Mouse (Mus musculus): ENCODE data around the gene Nkrf.

The Nkrf gene

DNA sequence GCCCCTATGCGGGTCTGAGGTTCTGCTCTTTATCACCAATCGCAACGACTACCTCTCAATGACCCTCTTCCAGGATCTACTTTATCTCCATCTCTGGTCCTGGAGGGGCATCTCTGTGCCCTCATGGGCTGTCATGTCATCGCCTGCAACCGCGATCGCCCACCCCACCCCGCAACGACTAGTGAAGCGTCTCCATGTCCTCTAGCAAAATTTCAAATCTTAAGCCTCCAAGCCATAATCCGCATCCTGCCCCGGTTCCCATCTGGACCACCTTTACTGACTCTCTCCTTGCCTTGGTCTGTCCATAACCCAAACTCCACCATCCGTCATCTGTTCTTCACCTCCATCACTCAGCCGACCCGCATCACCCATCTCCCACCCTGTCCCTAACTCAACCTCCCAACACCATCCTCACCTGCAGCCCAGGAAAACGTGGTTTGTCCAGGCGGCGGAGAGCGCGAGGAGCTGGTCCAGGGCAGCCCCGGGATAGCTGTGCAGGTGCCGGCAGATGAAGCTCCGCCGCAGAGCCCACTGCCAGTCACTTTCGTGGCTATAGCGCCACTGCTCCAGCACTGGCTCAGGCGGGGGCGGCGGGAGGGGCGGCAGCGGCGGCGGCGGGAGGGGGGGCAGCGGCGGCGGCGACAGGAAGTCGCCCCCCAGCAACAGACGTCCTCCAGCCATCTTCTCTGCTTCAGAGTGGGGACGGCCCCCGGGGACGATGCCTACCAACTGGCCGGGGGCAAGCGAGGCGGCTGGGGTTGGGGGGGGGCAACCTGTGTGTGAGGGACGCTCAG is at the start of gene Nkrf:
Nkrf (minus strand) TSS at position 579 of the 794 bp plus-strand sequence.
- peak; percentile 24 for DNase-seq (ENCODE audit: low read depth, low spot score)

DNA sequence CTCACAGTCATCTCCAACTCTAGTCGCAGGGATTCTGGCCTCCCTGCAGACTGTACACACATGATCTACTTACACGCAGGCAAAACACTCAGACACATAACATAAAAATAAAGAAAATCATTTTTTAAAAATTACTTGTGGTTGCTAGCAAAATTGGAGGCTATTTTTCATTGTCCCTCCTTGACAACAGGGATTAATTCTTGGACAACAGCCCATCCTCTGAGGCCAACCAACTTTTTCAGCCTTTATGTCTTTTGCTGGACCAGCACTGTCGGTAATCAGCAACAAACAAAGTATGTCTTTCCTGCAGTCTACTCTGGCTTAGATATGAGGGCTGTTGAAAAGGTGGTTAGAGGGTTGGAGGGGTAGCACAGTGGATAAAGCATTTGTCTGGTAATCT is 38.4 kb upstream of the Nkrf start:
- peak; percentile 56 for DNase-seq (ENCODE audit: low read depth, low spot score)

DNA sequence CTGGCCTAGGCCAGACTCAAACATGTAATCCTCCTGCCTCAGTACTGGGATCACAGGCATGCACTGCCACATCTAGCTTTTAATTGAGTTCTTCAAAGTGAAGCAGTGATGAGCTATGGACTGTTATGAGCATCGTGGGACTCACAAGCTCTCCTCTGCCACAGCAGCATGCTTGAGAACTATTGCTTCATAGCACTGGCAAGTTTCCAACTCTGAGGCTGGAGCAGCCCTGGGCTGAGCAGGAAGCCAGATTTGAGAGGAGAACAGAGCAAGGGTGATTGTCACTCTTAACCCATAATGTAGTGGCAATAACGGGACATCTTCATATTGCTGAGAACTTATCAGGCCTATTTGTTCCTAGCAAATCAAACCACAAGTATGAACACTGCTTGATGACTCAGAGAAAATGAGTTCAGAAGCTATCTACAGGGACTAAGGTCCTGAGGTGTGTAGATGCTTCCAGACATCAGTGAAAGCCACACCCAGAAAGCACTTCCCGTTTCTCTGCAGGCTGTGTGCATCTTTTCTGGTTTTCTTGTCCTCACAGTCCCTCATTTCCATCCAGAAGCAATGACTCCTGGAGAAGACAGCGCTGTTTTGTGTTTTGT is 37.2 kb upstream of the Nkrf start:
- DNase-seq (ENCODE audit: low read depth, low spot score): peak; percentile 88

DNA sequence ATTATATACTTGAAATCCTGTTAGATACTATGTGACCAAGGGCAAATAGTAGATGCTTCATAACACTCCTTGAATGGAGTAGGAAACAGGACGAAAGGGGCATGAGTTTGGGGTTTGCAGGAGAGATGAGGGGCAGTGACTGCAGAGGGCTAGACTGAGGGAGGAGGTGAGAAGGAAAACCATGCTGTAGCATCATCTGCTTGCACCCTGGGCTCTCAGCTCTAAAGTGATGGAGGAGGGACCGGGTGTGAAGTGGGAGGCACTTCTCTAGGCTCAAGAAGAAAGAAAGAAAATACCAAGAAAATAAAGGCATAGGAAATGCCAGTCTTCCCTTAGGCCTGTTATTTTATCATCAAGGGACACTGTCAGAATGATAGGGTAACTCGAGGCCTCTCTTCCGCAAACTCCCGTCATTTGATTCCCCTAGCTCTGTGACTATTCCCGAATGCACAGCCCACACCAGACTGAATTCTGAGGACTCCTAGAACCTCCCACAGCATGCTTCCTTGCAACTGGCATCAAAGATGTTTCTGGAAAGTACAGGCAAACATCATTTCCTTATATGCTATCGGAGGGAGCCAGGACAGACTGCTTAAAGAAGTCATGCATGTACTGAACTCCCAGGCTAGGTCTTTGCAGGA is 32.7 kb upstream of the Nkrf start:
- no peak for DNase-seq (ENCODE audit: low read depth, low spot score)

DNA sequence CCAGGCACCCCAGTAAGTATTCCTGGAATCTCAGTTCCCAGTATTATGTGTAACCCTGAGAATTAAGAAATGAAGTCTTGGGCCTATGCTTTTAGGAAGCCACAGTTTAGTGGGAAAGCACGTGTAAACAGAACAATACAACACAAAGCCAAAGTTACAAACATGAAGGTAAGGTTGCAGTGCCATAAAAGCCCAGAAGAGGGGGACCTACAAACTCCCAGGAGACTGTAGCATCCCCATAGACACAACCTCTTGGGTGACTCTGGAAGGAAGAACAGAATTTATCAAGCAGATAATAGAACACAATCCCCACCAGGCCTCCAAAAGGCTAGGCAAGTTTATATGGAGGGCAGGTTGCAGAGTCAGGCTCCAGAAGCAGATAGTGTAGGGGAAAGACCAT is 27.9 kb upstream of the Nkrf start:
- peak; percentile 30 for DNase-seq (ENCODE audit: low read depth, low spot score)

DNA sequence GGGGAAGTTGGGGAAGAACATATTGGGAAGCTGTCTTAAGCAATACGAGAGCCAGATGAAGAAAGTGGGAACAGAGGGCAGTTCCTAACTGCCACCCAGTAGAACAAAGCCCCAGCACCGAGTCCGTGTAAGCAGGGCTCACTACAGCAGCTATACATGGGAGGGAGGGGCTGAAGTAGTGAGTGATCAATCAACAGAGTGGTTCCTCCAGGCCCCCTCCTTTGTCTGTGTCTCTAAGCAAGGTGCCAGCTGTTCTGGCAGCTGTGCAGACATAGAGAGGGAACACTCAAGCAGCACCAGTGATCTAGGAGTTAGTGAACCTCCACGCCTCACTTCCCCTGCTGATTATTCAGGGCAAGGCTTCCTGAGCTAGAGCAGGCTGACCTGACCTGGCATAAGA is 27.0 kb upstream of the Nkrf start:
- no peak for DNase-seq (ENCODE audit: low read depth, low spot score)

DNA sequence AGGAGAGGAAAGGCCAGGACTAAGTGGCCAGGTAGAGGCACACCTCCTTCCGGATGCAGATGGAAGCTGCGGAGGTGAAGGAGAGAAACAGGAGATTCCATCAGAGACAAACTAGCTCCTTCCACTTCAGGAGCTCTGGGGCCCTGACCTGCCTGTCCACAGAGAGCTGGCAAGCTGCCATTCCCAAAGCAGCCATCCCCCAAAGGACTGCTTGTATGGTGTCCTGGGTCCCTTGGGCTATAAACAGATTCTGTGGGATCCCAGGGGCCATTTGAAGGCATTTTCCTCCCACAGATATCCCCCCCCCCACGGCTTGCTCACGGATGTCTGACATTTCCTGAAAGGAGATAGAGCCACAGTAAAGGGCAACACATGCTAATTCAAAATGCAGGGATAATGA is 26.1 kb upstream of the Nkrf start:
- DNase-seq (ENCODE audit: low read depth, low spot score): no peak

DNA sequence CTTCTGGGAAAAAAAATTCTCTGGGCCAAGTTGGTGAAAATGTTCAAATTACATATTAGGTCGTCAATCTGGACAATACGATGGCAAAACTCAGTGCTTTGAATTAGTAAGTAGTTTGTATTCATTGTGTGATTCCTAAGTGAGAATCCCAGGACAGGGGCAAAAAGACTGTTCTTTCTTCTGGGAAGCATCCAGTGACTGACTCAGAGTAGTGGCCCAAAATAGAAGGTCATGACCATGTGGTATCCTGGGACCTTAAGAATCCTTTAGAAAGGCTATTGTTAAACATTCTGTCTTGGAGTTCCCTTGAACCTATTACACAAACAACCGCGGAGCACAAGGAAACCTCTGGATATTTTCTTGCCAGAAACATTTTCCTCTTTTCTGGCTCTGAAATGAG is 18.6 kb upstream of the Nkrf start:
- DNase-seq (ENCODE audit: low read depth, low spot score): no peak

DNA sequence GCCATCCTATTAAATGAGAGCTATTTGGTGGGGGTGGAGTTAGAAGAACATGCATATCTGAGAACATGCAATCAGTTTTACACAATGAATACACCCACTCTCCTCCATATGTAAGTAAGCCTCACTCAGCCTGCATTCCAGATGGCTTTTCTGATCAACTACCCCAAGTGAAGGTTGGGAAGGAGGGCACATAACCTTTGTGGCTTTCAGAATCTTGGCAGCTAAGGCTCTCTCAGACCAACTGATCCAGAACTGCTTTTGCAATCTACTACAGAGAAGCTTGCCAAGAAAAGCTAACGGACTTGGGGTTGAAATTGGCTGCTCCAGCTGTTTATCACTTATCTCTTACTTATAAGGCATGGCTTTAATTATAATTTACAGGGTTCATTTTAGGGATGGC is 15.1 kb upstream of the Nkrf start:
- peak; percentile 20 for DNase-seq (ENCODE audit: low read depth, low spot score)

DNA sequence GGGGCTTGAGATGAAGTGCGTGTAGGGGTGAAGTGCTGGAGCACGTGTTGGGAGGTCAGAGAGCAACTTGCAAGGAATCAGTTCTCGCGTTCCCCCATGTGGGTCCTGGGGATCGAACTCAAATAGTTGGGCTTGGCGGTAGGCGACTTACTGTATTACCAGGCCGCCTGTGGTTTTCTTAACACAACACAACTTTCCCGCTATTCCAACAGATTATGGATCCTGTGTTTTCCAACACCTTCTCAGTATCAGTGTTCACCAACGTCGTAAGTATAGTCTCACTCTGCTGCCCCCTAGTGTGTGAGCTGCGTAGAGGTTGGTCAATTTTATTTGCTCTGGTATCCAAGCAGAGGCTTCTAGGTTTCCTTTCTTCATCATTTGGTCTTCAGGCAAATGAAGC is 8.6 kb upstream of the Nkrf start:
- DNase-seq (ENCODE audit: low read depth, low spot score): peak; percentile 46

DNA sequence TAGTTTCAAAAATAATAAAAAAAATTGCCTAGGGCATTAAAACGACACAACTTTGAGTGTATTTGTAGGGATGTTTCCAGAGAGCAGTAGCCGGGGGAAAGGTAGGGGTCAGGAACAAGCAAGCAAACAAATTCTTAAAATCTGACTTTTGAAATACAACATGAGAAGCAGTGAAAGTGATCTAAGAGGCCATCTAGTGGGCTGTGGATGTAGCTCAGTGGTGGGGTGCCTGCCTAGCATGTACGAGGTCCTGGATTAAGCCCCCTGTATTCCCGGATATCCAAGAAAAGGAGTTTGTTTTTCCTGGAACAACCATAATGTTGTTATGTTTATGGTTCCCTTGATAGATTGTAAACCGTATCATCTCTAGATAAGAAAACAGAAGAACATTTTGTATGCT is 3.8 kb upstream of the Nkrf start:
- peak; percentile 21 for DNase-seq (ENCODE audit: low read depth, low spot score)

DNA sequence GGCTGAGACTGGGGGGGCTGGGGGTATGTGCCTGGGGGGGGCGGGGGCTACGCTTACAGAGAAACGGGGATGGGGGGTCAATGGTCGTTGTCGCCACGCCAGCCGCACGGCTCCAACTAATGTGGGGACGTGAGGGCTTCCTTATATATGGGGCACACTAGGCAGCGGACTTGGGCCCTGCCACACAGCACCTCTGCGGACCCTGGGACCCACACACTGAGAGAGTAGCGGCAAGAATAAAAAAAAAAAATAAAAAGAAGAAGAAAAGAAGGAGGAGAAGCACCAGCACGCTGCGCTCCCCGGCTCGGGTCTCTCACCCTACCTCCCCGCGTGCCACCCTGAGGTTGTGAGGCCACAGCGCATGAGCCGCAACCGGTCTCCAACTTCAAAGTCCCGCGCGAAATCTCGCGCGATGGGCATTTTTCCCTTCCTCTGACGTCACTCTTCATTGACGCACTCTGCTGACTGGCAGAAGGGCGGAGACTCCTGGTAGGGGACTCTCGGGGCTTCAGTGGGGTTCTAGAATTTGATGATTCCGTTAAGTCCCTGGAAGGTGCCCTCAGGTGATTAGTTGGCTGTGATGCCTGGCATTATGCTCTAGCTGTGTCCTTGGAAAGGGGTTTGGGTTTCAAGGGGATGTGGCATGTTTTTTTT is 543 bp upstream of the Nkrf start:
- peak; percentile 90 for DNase-seq (ENCODE audit: low read depth, low spot score)

DNA sequence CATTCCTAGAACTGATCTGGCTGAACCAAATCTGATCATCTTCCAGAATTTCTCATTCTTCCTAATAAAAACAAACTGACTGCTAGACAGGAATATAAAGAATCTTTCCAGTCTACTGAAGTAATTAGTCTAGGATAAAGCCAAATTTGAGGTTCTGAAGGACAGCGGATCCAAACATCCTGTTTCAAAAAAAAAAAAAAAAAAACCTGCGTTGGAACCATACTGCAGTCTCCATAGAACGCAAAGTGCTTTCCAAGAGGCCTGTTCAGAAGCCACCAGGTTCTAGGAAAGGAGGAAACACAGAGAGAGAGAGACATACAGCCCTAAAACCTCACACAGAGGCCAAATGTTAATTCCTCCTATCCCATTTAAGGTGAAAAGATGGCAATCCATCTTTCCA is 1.0 kb downstream of the Nkrf start:
- DNase-seq (ENCODE audit: low read depth, low spot score): no peak

DNA sequence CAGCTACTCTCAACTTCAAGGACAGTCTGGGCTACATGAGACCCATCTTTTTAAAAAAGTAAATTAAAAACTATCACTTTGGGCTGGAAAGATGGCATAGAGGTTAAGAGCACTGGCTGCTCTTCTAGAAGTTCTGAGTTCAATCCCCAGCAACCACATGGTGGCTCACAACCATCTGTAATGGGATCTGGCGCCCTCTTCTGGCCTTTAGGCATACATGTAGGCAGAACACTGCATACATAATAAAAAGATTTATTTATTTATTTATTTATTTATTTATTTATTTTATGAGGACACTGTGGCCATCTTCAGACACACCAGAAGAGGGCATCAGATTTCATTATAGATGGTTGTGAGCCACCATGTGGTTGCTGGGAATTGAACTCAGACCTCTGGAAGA is 3.8 kb downstream of the Nkrf start:
- peak; percentile 60 for DNase-seq (ENCODE audit: low read depth, low spot score)

DNA sequence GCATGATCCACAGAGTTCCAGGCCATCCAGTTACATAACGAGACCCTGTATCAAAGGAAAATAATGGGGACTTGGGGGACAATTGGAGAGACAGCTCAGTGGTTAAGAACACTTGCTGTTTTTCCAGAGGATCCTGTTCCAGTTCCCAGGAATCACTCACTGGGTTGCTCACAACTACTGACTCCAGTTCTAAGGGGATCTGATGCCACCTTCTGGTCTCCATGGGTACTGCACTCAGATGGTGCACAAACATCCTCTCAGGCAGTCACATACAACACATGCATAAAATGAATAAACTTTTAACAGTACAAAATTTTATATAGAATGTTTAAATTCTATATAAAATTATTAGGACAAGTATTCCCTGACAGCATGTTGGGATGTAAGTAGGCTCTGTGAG is 18.0 kb downstream of the Nkrf start:
- DNase-seq (ENCODE audit: low read depth, low spot score): peak; percentile 38

DNA sequence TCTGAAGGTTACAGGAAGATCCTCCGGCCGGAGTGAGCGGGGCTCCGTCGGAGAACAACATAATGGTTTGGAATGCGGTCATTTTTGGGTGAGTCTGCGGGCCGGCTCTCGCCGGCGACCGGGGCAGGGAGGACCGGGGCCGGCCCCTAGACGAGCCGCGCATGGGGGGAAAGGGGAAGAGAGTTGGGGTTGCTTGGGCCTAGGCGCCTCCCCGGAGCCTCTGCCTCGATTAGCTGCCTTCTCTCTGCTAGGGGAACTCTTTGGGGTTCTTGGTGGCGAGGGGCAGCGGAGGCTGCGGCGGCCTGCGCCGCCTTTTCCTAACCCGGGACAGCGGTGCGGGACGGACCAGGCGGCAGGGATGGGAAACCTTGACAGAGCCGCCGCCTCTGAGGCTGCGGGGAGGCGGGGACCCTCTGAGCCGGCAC is 28.0 kb downstream of the Nkrf start:
- DNase-seq (ENCODE audit: low read depth, low spot score): peak; percentile 11

DNA sequence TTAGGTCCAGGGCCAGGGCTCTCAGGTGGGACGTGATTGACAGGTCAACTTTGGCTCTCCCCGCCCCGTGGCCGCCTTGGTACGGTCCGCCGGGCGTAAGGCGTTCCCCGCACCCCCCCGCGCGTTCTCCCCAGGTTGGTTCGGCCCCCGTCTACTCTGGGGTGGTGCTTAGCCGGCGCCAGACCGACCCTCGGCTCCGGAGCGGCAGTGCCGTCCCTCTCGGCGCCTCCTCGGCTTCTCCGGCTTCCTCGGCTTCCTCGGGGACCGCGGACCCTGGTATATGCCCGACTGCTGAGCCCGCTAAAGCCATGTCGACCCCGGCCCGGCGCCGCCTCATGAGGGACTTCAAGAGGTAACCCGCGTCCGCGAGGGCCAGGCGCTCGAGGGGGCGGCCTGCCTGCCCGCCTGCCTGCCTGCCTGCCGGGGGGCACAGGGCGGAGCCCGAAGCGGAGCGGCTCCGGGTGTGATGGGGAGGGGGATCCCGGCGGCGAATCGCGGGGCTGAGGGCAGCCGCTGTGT is 28.5 kb downstream of the Nkrf start:
- peak; percentile 78 for DNase-seq (ENCODE audit: low read depth, low spot score)

DNA sequence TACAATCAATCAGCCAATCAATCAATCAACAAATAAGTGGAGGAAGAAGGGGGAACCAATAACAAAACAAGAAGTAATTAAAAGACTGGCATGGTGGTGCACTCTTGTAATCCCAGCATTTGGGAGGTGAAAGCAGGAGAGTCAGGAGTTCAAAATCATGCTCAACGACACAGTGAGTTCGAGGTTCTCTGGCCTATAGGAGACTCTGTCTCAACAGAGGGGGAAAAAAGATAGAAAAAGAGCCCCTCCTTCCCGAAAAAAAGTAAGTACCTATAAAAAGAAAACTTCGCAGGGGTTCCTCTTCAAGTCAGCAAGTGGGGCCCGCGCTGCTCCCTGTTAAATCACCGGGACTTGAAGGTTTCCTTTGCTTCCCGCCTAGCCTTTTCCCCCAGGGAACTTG is 28.9 kb downstream of the Nkrf start, which contains the start of the genes Ube2a and C330007P06Rik:
Ube2a (plus strand) TSS at position 136 of the 400 bp plus-strand sequence.
C330007P06Rik (minus strand) TSS at position 347 of the 400 bp plus-strand sequence.
- no peak for DNase-seq (ENCODE audit: low read depth, low spot score)

DNA sequence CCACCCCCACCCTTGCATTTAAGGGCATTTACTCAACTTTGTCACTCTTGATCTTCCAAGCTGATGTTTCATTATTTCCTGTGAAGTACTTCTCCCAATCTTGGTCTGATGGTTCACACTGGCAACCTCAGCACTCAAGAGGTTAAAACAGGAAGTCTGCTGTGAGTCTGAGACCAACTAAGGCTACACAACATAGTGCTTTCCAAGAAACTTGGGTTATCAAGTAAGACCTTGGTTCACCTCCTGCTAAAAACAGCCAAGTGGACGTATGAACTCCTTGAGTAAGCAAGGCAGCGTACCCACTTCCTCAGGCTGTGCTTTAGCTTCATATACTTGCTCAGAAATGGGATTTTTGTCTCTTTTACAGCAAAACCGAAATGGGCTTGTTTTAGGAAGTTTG is 32.3 kb downstream of the Nkrf start:
- DNase-seq (ENCODE audit: low read depth, low spot score): no peak

DNA sequence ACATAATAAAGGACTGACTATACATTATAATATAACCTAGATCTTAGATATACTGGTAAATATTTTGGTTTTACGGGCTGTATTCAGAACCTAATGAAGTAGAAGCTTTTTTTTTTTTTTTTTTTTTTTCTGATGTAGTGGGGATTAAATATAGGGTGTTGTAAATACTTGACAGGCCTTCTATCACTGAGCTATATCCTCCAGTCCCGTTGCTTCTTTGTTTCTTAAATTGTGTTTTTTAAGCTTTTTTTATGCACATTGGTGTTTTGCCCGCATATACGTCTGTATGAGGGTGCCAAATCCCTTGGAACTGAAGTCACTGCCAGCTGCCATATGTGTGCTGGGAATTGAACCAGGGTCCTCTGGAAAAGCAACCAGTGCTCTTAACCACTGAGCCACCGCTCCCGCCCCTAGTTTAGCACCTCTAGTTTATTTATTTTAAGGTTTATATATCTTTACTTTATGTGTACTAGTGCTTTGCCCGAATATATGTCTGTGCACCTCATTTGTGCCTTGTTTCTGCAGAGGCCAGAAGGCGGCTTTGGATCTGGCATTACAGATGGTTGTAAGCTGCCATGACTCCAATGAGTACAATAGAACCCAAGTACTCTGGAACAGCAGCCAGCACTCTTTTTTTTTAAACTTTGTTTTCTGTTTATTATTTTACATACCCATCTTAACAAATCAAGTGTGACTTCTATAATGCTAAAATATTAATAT is 37.9 kb downstream of the Nkrf start:
- DNase-seq (ENCODE audit: low read depth, low spot score): no peak

All from 3T3-L1 (cell line).